Mouse (Mus musculus): Measurements from ENCODE around the gene 1810010H24Rik.

DNA sequence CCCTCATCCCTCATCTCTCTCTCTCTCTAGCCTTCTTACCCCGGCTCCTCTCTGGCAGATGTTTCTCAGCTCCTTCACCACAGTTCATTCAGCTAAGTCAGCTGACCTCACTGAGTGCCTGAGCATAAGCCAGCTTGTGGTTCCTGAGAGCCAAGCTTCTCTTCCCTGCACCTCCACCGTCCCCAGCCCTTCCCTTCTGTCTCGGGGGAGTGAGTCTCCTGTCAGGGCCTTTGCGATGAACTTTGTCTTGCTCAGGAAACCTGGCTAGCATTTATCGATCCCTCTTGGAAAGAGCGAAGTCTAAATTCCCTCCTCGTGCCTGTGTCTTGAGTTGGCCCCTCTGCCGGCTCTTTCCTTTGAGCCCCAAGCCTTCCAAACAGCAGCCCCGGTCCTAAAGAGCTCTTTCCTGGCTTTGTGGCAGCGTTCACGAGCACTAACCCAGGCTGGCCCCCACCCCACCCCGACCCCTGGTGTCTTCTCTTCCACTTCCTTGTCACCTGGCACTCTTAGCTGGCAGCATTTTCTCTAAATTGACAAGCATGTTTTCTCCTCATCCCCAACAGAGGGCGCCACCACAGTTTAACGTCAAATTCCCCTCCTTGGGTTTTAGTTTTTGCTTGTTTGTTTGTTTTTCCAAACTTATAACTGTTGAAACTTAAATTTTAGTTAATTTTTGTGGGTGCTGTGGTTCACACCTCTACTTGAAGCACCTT is 10.7 kb upstream of the 1810010H24Rik start:
- TF ChIP-seq ZNF384 (IDR thresholded peaks at IDR 0.05; ENCODE audit: low read depth, low read length) (no peak), HCFC1 (IDR thresholded peaks at IDR 0.05; ENCODE audit: borderline replicate concordance, insufficient read depth, low read length) (no peak)

Data from ES-E14 (cell line).